Mouse (Mus musculus) liver, postnatal 0 days (tissue): Measurements from ENCODE around the gene Olfr798.

Source experiments
- CTCF ChIP-seq: sonication (generic); IDR thresholded peaks from 2 replicates; pipeline ENCODE4 v1.5.1; 2016; ENCODE audit warnings: antibody characterized with exemption, low read depth
- EP300 ChIP-seq: IDR thresholded peaks from 2 replicates; pipeline ENCODE4 v1.6.1; 2016; ENCODE audit warnings: antibody characterized with exemption, low read depth, mild to moderate bottlenecking

DNA sequence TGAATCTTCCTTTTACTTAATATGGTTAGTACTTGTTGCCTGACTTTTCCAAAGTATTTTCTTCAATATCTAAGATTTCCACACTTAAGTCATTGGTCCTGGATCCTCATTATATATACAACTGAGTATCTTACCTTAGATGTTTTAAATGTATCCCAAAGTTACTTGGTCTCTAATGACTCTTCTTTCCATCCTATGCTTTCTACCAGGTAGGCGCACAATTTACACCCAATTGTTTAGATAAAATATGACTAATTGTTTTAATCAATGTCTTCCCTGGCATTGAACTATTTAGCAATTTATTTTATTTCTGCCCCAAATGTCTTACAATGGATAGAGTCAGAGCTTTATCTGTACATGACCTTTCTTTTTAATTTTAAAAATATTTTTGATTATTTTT is 15.3 kb downstream of the Olfr798 start, which contains the start of gene Olfr796:
- TF ChIP-seq CTCF, result no peak
- TF ChIP-seq EP300, result no peak
